Mouse (Mus musculus) C2C12 (cell line): Measurements from ENCODE around the gene Kif19a.

ENCODE experiments used
- CTCF ChIP-seq: IDR thresholded peaks from one replicate; pipeline ENCODE4 v1.5.1; 2011; ENCODE audit not compliant: control insufficient read depth, insufficient read depth, insufficient read length
- FOSL1 ChIP-seq: IDR thresholded peaks from one replicate; pipeline ENCODE4 v1.8.0; 2011; ENCODE audit warnings: mild to moderate bottlenecking, low read length; ENCODE audit not compliant: poor library complexity, insufficient read depth, severe bottlenecking
- MAX ChIP-seq: IDR thresholded peaks from one replicate; pipeline ENCODE4 v1.6.1; 2011; ENCODE audit warnings: mild to moderate bottlenecking, control low read depth
- USF1 ChIP-seq: IDR thresholded peaks from one replicate; pipeline ENCODE4 v1.6.1; 2011; ENCODE audit warnings: low read depth, mild to moderate bottlenecking, control low read depth, moderate library complexity

DNA sequence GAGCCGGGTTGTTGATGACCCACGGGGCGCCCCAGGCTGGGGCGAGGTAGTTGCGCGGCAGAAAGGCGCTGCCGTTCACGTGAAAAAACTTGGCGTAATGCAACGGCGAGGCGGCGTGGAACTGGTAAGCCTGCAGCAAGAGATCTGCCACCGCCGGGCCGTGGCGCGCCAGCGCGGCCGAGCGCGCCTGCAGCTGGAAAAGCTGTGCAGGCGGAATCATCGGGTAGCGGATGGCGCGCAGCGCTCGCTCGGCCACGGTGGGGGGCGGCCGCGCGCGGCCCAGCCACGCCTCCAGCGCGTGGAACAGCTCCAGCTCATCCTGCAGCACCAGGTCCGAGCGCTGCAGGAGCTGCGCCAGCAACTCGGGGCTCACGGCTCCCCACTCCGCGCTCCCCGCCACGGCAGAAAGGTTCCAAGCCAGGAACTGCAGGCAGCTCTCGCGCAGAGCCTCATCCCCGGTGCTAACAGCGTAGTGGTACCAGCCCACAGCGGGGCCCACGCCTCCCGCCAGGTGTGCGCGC is 26.8 kb downstream of the Kif19a start:
- TF ChIP-seq USF1 (no peak), CTCF (no peak), MAX (no peak), FOSL1 (no peak)
